Mouse (Mus musculus): ENCODE measurements around the gene Tanc2.

- TF ChIP-seq POLR2A (IDR thresholded peaks at IDR 0.05; ENCODE audit: low read depth, low read length) (no peak), CTCF (IDR thresholded peaks at IDR 0.05; ENCODE audit: extremely low read depth, insufficient read depth, insufficient read length, insufficient replicate concordance) (no peak)
Measured at GRCm38 (mm10) chr11:105911149-105911548, 321.4 kb downstream of the Tanc2 start.

Data from spleen, adult 2 months (tissue).